Mouse (Mus musculus) liver, adult 2 months (tissue): ENCODE results near the gene Mccc1.

ENCODE experiments used
- CTCF ChIP-seq: fragments of 200-500 bp; IDR thresholded peaks from 2 replicates; pipeline ENCODE4 v1.5.1; 2011; ENCODE audit warnings: low read depth, low read length, control low read depth
- POLR2A ChIP-seq: fragments of 200-500 bp; IDR thresholded peaks from 2 replicates; pipeline ENCODE4 v1.6.1; 2011; ENCODE audit warnings: low read length, control low read depth; ENCODE audit not compliant: insufficient read depth; ENCODE audit errors: extremely low read depth

DNA sequence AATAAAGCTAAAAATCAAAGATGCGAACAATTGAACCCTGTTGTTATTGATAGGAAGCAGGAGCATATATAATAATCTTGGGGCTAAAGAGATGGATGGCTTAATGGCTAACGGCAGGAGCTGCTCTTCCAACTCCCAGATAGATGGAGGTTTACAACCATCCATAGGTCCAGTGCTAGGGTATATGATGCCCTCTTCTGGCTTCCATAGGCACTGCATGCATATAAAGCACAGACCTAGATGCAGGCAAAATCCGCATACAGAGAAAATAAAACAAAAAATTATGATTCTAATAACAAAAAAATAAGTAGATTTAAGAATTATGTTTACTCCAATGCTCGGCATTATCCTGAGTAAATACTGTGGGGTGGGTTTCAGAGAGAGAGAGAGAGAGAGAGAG is 27.5 kb downstream of the Mccc1 start:
- no peak for TF ChIP-seq POLR2A
- TF ChIP-seq CTCF = peak; percentile 23; the same call in 1 of the 2 replicates
